Mouse (Mus musculus) testis, adult 2 months (tissue): Measurements from ENCODE around the gene Sncb. TPM values are rescaled to one million over a fixed set of nuclear protein-coding genes. Genes with fewer than 3 reads are reported as not detected.

Source experiments
- H3K27ac ChIP-seq: fragments of 200-500 bp; 2 replicates; pipeline ENCODE4 v1.5.1; 2012; ENCODE audit warnings: low read depth, low read length; ENCODE audit not compliant: control insufficient read depth, insufficient read depth
- H3K27me3 ChIP-seq: fragments of 200-500 bp; 2 replicates; pipeline ENCODE4 v1.6.1; 2012; ENCODE audit warnings: mild to moderate bottlenecking, low read length, moderate library complexity; ENCODE audit not compliant: control insufficient read depth, insufficient read depth
- H3K36me3 ChIP-seq: fragments of 200-500 bp; 2 replicates; pipeline ENCODE4 v1.6.1; 2012; ENCODE audit warnings: mild to moderate bottlenecking, low read length; ENCODE audit not compliant: control insufficient read depth, insufficient read depth
- H3K4me1 ChIP-seq: fragments of 200-500 bp; 2 replicates; pipeline ENCODE4 v1.6.1; 2012; ENCODE audit warnings: low read length; ENCODE audit not compliant: control insufficient read depth, insufficient read depth
- H3K4me3 ChIP-seq: fragments of 200-500 bp; 2 replicates; pipeline ENCODE4 v1.5.1; 2012; ENCODE audit warnings: low read depth, mild to moderate bottlenecking, low read length, moderate library complexity, mixed read lengths; ENCODE audit not compliant: control insufficient read depth
- CTCF ChIP-seq: fragments of 200-500 bp; IDR thresholded peaks from 2 replicates; pipeline ENCODE4 v1.5.1; 2012; ENCODE audit warnings: low read depth, mild to moderate bottlenecking, inconsistent platforms, low read length, moderate library complexity; ENCODE audit not compliant: control insufficient read depth, insufficient read depth, insufficient replicate concordance
- POLR2A ChIP-seq: fragments of 200-500 bp; IDR thresholded peaks from 2 replicates; pipeline ENCODE4 v1.6.1; 2012; ENCODE audit warnings: low read depth, mild to moderate bottlenecking, inconsistent platforms, low read length, moderate library complexity; ENCODE audit not compliant: control insufficient read depth
- polyA plus RNA-seq: library from polyadenylated mRNA; depleted of rRNA; stranded (reverse); fragments of >200 nt; gene quantifications from 2 replicates; pipeline ENCODE4 v1.2.3, GENCODE M21; 2012

Sncb gene
- polyA plus RNA-seq, 1 experiment, result 2.0 TPM

- H3K4me1 ChIP-seq, result peaks cover 4% of the 10 kb centered on the region
- H3K27me3 ChIP-seq, result no peaks in the 10 kb centered on the region
Observed at GRCm38 (mm10) chr13:54799701-54800100, 33.3 kb upstream of the Sncb start.

GRCm38 (mm10) chr13:54798740-54799139, 32.3 kb upstream of the Sncb start:
- TF ChIP-seq POLR2A, result no peak
- TF ChIP-seq CTCF, result no peak
- Histone ChIP-seq H3K27ac (no peak overlapping the region), H3K27me3 (no peaks in the 10 kb centered on the region), H3K4me1 (no peaks in the 10 kb centered on the region; the same call in 1 of the 2 replicates), H3K36me3 (no peaks in the 10 kb centered on the region), H3K4me3 (peak overlapping the region; percentile 68)

More at GRCm38 (mm10) chr13:54799701-54800100, 33.3 kb upstream of the Sncb start:
- Histone ChIP-seq H3K27ac (no peak overlapping the region), H3K4me3 (no peak overlapping the region), H3K36me3 (no peaks in the 10 kb centered on the region)
- TF ChIP-seq POLR2A (no peak), CTCF (peak; percentile 91)

GRCm38 (mm10) chr13:54797861-54798643, 31.7 kb upstream of the Sncb start:
- H3K27ac ChIP-seq, result no peak overlapping the region
- H3K27me3 ChIP-seq, result no peaks in the 10 kb centered on the region
- TF ChIP-seq POLR2A (no peak), CTCF (no peak)
- H3K4me1 ChIP-seq, result peaks cover 3% of the 10 kb centered on the region; the same call in 1 of the 2 replicates
- H3K4me3 ChIP-seq, result peak overlapping the region; percentile 68
- no peaks in the 10 kb centered on the region for H3K36me3 ChIP-seq

GRCm38 (mm10) chr13:54797356-54797755, 31.0 kb upstream of the Sncb start:
- no peaks in the 10 kb centered on the region for H3K27me3 ChIP-seq
- TF ChIP-seq CTCF (peak; percentile 66; the same call in 1 of the 2 replicates), POLR2A (no peak)
- no peak overlapping the region for H3K27ac ChIP-seq
- no peaks in the 10 kb centered on the region for H3K36me3 ChIP-seq
- H3K4me3 ChIP-seq, result no peak overlapping the region
- peaks cover 5% of the 10 kb centered on the region; the same call in 1 of the 2 replicates for H3K4me1 ChIP-seq

- no peaks in the 10 kb centered on the region for H3K36me3 ChIP-seq
- H3K27ac ChIP-seq, result no peak overlapping the region
- no peak overlapping the region for H3K4me3 ChIP-seq
- no peak for TF ChIP-seq POLR2A
- no peak for TF ChIP-seq CTCF
- no peaks in the 10 kb centered on the region for H3K27me3 ChIP-seq
- H3K4me1 ChIP-seq, result peaks cover 9% of the 10 kb centered on the region
Observed at GRCm38 (mm10) chr13:54794843-54795242, 28.4 kb upstream of the Sncb start.

- H3K27me3 ChIP-seq, result no peaks in the 10 kb centered on the region
- H3K36me3 ChIP-seq, result no peaks in the 10 kb centered on the region
- TF ChIP-seq POLR2A, result no peak
- no peak for TF ChIP-seq CTCF
- H3K4me3 ChIP-seq, result no peak overlapping the region
- no peak overlapping the region for H3K27ac ChIP-seq
- H3K4me1 ChIP-seq, result peaks cover 13% of the 10 kb centered on the region
Observed at GRCm38 (mm10) chr13:54794002-54794577, 27.7 kb upstream of the Sncb start.
